Mouse (Mus musculus) layer of hippocampus, adult 2 months (tissue): ENCODE measurements at regions not wholly inside any gene's neighbourhood (a gene's known extent, or its start where the extent isn't known, plus 50 kb on each side); places are given as distances from the start of the nearest gene placed in this dataset.

ENCODE experiments used
- DNase-seq, 2 experiments: peaks; one replicate each; pipeline ENCODE4 v3.0.0; 2022; ENCODE audit warnings: low spot score in 2 of 2
- H3K27ac ChIP-seq: fragments of 200-600 bp; 2 replicates; pipeline ENCODE4 v1.8.1; 2022
- H3K4me3 ChIP-seq: fragments of 200-600 bp; 2 replicates; pipeline ENCODE4 v1.8.1; 2022; ENCODE audit warnings: mild to moderate bottlenecking
- CTCF ChIP-seq: fragments of 200-600 bp; conservative IDR thresholded peaks from 2 replicates; pipeline ENCODE4 v1.8.1; 2022; ENCODE audit warnings: antibody characterized with exemption, mild to moderate bottlenecking, moderate library complexity

GRCm38 (mm10) chr14:25147731-25148130, 311.3 kb upstream of the Zmiz1 start:
- TF ChIP-seq CTCF: no peak
- H3K27ac ChIP-seq: no peak overlapping the region
- H3K4me3 ChIP-seq: no peak overlapping the region
- DNase-seq: no peak

GRCm38 (mm10) chr14:25150968-25151367, 308.0 kb upstream of the Zmiz1 start:
- Histone ChIP-seq H3K4me3 (no peak overlapping the region), H3K27ac (no peak overlapping the region)
- DNase-seq: no peak
- TF ChIP-seq CTCF: no peak

GRCm38 (mm10) chr14:25151485-25151884, 307.5 kb upstream of the Zmiz1 start:
- DNase-seq: no peak
- Histone ChIP-seq H3K4me3 (no peak overlapping the region), H3K27ac (no peak overlapping the region)
- TF ChIP-seq CTCF: no peak

- DNase-seq: no peak
- Histone ChIP-seq H3K27ac (no peak overlapping the region), H3K4me3 (no peak overlapping the region)
- TF ChIP-seq CTCF: no peak
Observed at GRCm38 (mm10) chr14:25153573-25153972, 305.4 kb upstream of the Zmiz1 start.

- Histone ChIP-seq H3K4me3 (no peak overlapping the region), H3K27ac (no peak overlapping the region)
- TF ChIP-seq CTCF: no peak
- DNase-seq: no peak
Observed at GRCm38 (mm10) chr14:25154180-25154579, 304.8 kb upstream of the Zmiz1 start.

GRCm38 (mm10) chr14:25155008-25155783, 303.8 kb upstream of the Zmiz1 start:
- no peak overlapping the region for H3K27ac ChIP-seq
- DNase-seq: no peak
- H3K4me3 ChIP-seq: no peak overlapping the region
- TF ChIP-seq CTCF: no peak

- no peak overlapping the region for H3K4me3 ChIP-seq
- no peak for DNase-seq
- TF ChIP-seq CTCF: no peak
- H3K27ac ChIP-seq: no peak overlapping the region
Observed at GRCm38 (mm10) chr14:25156171-25156570, 302.8 kb upstream of the Zmiz1 start.

- DNase-seq: no peak
- Histone ChIP-seq H3K4me3 (no peak overlapping the region), H3K27ac (no peak overlapping the region)
- no peak for TF ChIP-seq CTCF
Observed at GRCm38 (mm10) chr14:25161684-25162321, 297.2 kb upstream of the Zmiz1 start.

- DNase-seq: no peak
- H3K4me3 ChIP-seq: no peak overlapping the region
- no peak for TF ChIP-seq CTCF
- no peak overlapping the region for H3K27ac ChIP-seq
Observed at GRCm38 (mm10) chr14:25166217-25166616, 292.8 kb upstream of the Zmiz1 start.

- no peak for DNase-seq
- no peak for TF ChIP-seq CTCF
- H3K4me3 ChIP-seq: no peak overlapping the region
- H3K27ac ChIP-seq: peak overlapping the region; percentile 46; the same call in 1 of the 2 replicates
Observed at GRCm38 (mm10) chr14:25167604-25168003, 291.4 kb upstream of the Zmiz1 start.

- peak; percentile 63 to 70 for DNase-seq
- H3K27ac ChIP-seq: peak overlapping the region; percentile 46; the same call in 1 of the 2 replicates
- TF ChIP-seq CTCF: no peak
- no peak overlapping the region for H3K4me3 ChIP-seq
Observed at GRCm38 (mm10) chr14:25168310-25168709, 290.7 kb upstream of the Zmiz1 start.

GRCm38 (mm10) chr14:25173281-25173680, 285.7 kb upstream of the Zmiz1 start:
- Histone ChIP-seq H3K4me3 (no peak overlapping the region), H3K27ac (no peak overlapping the region)
- no peak for DNase-seq
- TF ChIP-seq CTCF: no peak

- no peak for DNase-seq
- no peak for TF ChIP-seq CTCF
- Histone ChIP-seq H3K27ac (no peak overlapping the region), H3K4me3 (no peak overlapping the region)
Observed at GRCm38 (mm10) chr14:25173873-25174272, 285.1 kb upstream of the Zmiz1 start.

GRCm38 (mm10) chr14:25174402-25174801, 284.6 kb upstream of the Zmiz1 start:
- no peak for DNase-seq
- no peak overlapping the region for H3K27ac ChIP-seq
- TF ChIP-seq CTCF: no peak

More at GRCm38 (mm10) chr14:25174402-25174801, 284.6 kb upstream of the Zmiz1 start:
- H3K4me3 ChIP-seq: no peak overlapping the region
